Mouse (Mus musculus): ENCODE measurements around the gene Pygo1. TPM values are rescaled to one million over a fixed set of nuclear protein-coding genes. Genes with fewer than 3 reads are reported as not detected.

The Pygo1 gene
- polyA plus RNA-seq, 1 experiment from 2014 or later = 4.9 TPM

- Histone ChIP-seq H3K4me1 (peaks cover 18% of the 10 kb centered on the region), H3K36me3 (no peaks in the 10 kb centered on the region), H3K27ac (replicated peaks) (no peak overlapping the region), H3K4me3 (no peak overlapping the region), H3K27me3 (ENCODE audit: low read depth, poor library complexity, severe bottlenecking) (no peaks in the 10 kb centered on the region), H3K9me3 (replicated peaks) (no peaks in the 10 kb centered on the region)
- WGBS = 63% methylated on average over 2 of the region's 2 CpGs
- no peak for DNase-seq (ENCODE audit: low spot score)
Observed at GRCm38 (mm10) chr9:72983066-72983465, 57.6 kb downstream of the Pygo1 start.

- Histone ChIP-seq H3K9me3 (replicated peaks) (no peaks in the 10 kb centered on the region), H3K36me3 (no peaks in the 10 kb centered on the region), H3K4me1 (peaks cover 18% of the 10 kb centered on the region), H3K27me3 (ENCODE audit: low read depth, poor library complexity, severe bottlenecking) (no peaks in the 10 kb centered on the region), H3K27ac (replicated peaks) (peak within 1 kb of the TSS; percentile 82), H3K4me3 (peak within 1 kb of the TSS; percentile 91)
- under 1% methylated on average over 88 of the region's 88 CpGs for WGBS
- peak; percentile 98 for DNase-seq (ENCODE audit: low spot score)
Observed at GRCm38 (mm10) chr9:72985250-72986220, 60.1 kb downstream of the Pygo1 start, which contains the start of the genes Ccpg1os and Ccpg1. TSS of gene Ccpg1os (minus strand) at chr9:72985382. TSS of gene Ccpg1 (plus strand) at chr9:72985429.

DNA sequence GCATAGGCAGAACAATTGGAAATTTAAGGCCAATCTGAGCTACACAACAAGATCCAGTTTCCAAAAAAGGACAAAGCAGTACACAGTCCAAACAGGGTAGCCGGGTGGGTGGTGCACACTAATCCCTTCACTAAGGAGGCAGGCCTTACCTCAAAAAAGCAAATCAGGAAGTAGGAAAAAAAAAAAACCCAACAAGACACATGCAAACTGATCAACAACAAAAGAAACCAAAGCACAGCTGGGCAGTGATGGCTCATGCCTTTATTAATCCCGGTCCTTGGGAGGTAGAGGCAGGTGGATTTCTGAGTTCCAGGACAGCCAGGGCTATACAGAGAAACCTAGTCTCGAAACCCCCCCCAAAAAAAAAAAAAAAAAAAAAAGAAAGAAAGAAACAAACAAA is 62.3 kb downstream of the Pygo1 start:
- 69% methylated on average over 3 of the region's 3 CpGs for WGBS
- DNase-seq (ENCODE audit: low spot score) = no peak
- H3K36me3 ChIP-seq = no peaks in the 10 kb centered on the region
- no peaks in the 10 kb centered on the region for H3K9me3 ChIP-seq (replicated peaks)
- peaks cover 18% of the 10 kb centered on the region for H3K4me1 ChIP-seq
- no peak overlapping the region for H3K4me3 ChIP-seq
- no peaks in the 10 kb centered on the region for H3K27me3 ChIP-seq (ENCODE audit: low read depth, poor library complexity, severe bottlenecking)
- H3K27ac ChIP-seq (replicated peaks) = no peak overlapping the region

GRCm38 (mm10) chr9:72988706-72989105 is 63.3 kb downstream of the Pygo1 start:
- DNase-seq (ENCODE audit: low spot score) = no peak
- Histone ChIP-seq H3K27ac (replicated peaks) (no peak overlapping the region), H3K36me3 (no peaks in the 10 kb centered on the region), H3K9me3 (replicated peaks) (no peaks in the 10 kb centered on the region), H3K4me1 (peaks cover 18% of the 10 kb centered on the region), H3K4me3 (no peak overlapping the region), H3K27me3 (ENCODE audit: low read depth, poor library complexity, severe bottlenecking) (no peaks in the 10 kb centered on the region)
- WGBS = 91% methylated on average over 5 of the region's 5 CpGs

DNA sequence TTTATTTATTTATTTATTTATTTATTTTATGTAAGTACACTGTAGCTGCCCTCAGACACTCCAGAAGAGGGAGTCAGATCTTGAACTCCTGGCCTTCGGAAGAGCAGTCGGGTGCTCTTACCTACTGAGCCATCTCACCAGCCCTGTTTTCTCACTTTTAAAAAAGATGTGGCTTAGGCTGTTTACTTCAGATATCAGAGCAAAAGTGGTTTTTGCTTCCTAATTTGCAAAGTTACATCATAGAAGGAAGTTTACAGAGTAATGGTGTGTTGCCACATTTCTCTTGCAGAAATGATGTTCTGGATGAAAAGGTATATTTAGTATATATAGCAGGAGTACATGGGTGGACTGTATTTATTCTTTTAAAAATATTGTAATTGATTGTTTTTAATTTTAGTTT is 66.0 kb downstream of the Pygo1 start:
- Histone ChIP-seq H3K9me3 (replicated peaks) (no peaks in the 10 kb centered on the region), H3K27ac (replicated peaks) (no peak overlapping the region), H3K27me3 (ENCODE audit: low read depth, poor library complexity, severe bottlenecking) (no peaks in the 10 kb centered on the region), H3K4me1 (peaks cover 4% of the 10 kb centered on the region), H3K4me3 (no peak overlapping the region), H3K36me3 (no peaks in the 10 kb centered on the region)
- 95% methylated on average over 2 of the region's 2 CpGs for WGBS
- no peak for DNase-seq (ENCODE audit: low spot score)

DNA sequence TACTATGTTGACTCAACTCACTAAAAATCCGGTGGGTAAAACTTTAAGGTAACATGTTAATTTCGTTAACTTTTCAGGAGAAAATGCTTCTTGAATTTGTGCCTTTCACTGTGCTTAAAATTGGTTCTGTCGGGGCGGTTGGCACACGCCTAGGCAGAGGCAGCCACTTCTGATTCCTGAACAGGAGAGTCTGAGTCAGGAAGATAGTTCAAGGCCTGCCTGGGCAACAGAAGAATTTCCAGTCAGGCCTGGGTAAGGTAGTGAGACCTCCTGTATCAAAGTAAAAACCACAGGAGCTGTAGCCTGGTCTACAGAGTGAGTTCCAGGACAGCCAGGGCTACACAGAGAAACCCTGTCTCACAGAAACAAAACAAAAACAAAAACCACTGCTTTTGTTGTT is 67.1 kb downstream of the Pygo1 start:
- Histone ChIP-seq H3K4me3 (no peak overlapping the region), H3K4me1 (no peaks in the 10 kb centered on the region), H3K27me3 (ENCODE audit: low read depth, poor library complexity, severe bottlenecking) (no peaks in the 10 kb centered on the region), H3K36me3 (no peaks in the 10 kb centered on the region), H3K27ac (replicated peaks) (no peak overlapping the region), H3K9me3 (replicated peaks) (no peaks in the 10 kb centered on the region)
- 89% methylated on average over 5 of the region's 5 CpGs for WGBS
- no peak for DNase-seq (ENCODE audit: low spot score)

- no peak for DNase-seq (ENCODE audit: low spot score)
- Histone ChIP-seq H3K9me3 (replicated peaks) (no peaks in the 10 kb centered on the region), H3K36me3 (no peaks in the 10 kb centered on the region), H3K27me3 (ENCODE audit: low read depth, poor library complexity, severe bottlenecking) (no peaks in the 10 kb centered on the region), H3K4me1 (no peaks in the 10 kb centered on the region), H3K4me3 (no peak overlapping the region), H3K27ac (replicated peaks) (no peak overlapping the region)
Observed at GRCm38 (mm10) chr9:72996167-72996566, 70.7 kb downstream of the Pygo1 start.

- Histone ChIP-seq H3K36me3 (no peaks in the 10 kb centered on the region), H3K9me3 (replicated peaks) (no peaks in the 10 kb centered on the region), H3K27ac (replicated peaks) (no peak overlapping the region), H3K4me3 (no peak overlapping the region), H3K4me1 (no peaks in the 10 kb centered on the region), H3K27me3 (ENCODE audit: low read depth, poor library complexity, severe bottlenecking) (no peaks in the 10 kb centered on the region)
- 60% methylated on average over 7 of the region's 7 CpGs for WGBS
- DNase-seq (ENCODE audit: low spot score) = no peak
Observed at GRCm38 (mm10) chr9:72996806-72997205, 71.4 kb downstream of the Pygo1 start.

DNA sequence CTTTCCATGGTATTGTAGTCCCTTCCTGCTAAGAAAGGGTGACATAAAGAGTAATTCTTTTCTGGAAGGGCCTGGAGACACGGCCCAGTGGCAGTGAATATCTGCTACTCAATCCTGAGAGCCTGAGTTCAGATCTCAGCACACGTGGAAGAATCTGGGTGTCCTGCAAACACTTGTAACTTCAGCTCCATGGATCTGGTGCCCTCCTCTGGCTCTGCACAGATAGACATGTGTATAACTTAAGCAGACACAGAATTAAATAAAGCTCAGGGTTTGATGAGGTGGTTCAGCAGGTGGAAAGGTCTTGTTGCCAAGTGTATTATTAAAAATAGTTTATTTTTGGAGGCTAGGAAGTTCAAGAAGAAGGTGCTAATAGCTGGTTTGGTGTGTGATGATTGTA is 75.0 kb downstream of the Pygo1 start:
- H3K4me1 ChIP-seq = no peaks in the 10 kb centered on the region
- no peak overlapping the region for H3K4me3 ChIP-seq
- no peak for DNase-seq (ENCODE audit: low spot score)
- H3K27ac ChIP-seq (replicated peaks) = no peak overlapping the region
- WGBS = 65% methylated on average over 2 of the region's 2 CpGs
- H3K27me3 ChIP-seq (ENCODE audit: low read depth, poor library complexity, severe bottlenecking) = no peaks in the 10 kb centered on the region
- no peaks in the 10 kb centered on the region for H3K9me3 ChIP-seq (replicated peaks)
- peaks cover 3% of the 10 kb centered on the region for H3K36me3 ChIP-seq

DNA sequence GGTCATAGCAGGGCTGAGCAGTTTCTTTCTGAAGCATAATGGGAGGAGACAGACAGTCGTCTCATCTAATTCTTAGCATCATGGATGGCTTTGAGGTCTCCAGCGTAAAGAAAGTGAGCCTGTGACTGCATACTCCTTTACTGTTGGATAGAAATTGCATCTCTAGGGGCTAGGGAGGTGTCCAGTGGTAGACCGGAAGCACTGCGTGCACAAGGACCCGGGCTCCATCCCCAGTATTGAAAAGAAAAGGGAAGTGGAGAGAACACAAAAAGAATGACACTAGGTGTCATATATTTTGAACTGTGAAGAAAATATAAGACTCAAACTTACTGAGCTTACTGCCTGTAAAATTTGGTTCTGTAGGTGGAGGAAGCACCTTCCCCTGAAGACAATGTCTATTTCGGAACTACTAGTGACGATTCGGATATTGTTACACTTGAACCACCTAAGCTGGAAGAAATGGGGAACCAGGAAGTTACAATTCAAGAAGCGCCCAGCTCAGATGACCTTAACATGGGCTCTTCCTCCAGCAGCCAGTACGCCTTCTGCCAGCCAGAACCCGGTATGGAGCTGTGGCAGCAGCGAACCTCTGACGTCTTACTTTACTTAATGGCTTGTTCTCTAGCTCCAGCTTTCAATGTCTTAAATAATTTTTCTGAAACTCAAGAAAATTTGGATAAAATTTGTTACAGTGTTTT is 76.0 kb downstream of the Pygo1 start:
- no peak for DNase-seq (ENCODE audit: low spot score)
- Histone ChIP-seq H3K27me3 (ENCODE audit: low read depth, poor library complexity, severe bottlenecking) (no peaks in the 10 kb centered on the region), H3K27ac (replicated peaks) (no peak overlapping the region), H3K4me1 (no peaks in the 10 kb centered on the region), H3K9me3 (replicated peaks) (no peaks in the 10 kb centered on the region), H3K4me3 (no peak overlapping the region), H3K36me3 (peaks cover 11% of the 10 kb centered on the region)
- 87% methylated on average over 13 of the region's 13 CpGs for whole genome bisulfite sequencing

Other genes with a start within 250 kb of the Pygo1 start
- 9.9 and 19.9 TPM in 2 replicates for gene Prtg, start 118.8 kb upstream of the Pygo1 start, polyA plus RNA-seq (2016; fragmentation: Nextera tagmentation; extraction: Ambion mirVana)
- 1.7 and 2.3 TPM in 2 replicates for gene Dyx1c1, start 33.1 kb downstream of the Pygo1 start, polyA plus RNA-seq (2016; fragmentation: Nextera tagmentation; extraction: Ambion mirVana)
- not detected in 2 replicates for gene Gm44503, start 33.2 kb downstream of the Pygo1 start, polyA plus RNA-seq (2016; fragmentation: Nextera tagmentation; extraction: Ambion mirVana)
- 21.8 and 24.2 TPM in 2 replicates for gene Ccpg1os, start 59.7 kb downstream of the Pygo1 start, polyA plus RNA-seq (2016; fragmentation: Nextera tagmentation; extraction: Ambion mirVana)
- gene Ccpg1, start 59.8 kb downstream of the Pygo1 start, polyA plus RNA-seq (2016; fragmentation: Nextera tagmentation; extraction: Ambion mirVana) = 18.0 and 23.0 TPM in 2 replicates
- gene Pigb, start 114.7 kb downstream of the Pygo1 start, polyA plus RNA-seq (2016; fragmentation: Nextera tagmentation; extraction: Ambion mirVana) = 12.8 and 14.2 TPM in 2 replicates
- gene Rab27a, start 119.2 kb downstream of the Pygo1 start, polyA plus RNA-seq (2016; fragmentation: Nextera tagmentation; extraction: Ambion mirVana) = 1.6 and 1.9 TPM in 2 replicates
- not detected in 2 replicates for gene Khdc3, start 176.2 kb downstream of the Pygo1 start, polyA plus RNA-seq (2016; fragmentation: Nextera tagmentation; extraction: Ambion mirVana)
- not detected in 2 replicates for gene Gm20509, start 176.8 kb downstream of the Pygo1 start, polyA plus RNA-seq (2016; fragmentation: Nextera tagmentation; extraction: Ambion mirVana)
- gene Rsl24d1, start 187.8 kb downstream of the Pygo1 start, polyA plus RNA-seq (2016; fragmentation: Nextera tagmentation; extraction: Ambion mirVana) = 143 and 150 TPM in 2 replicates

All from midbrain, embryonic 10.5 days (tissue).